Mouse (Mus musculus) ES-CJ7 (cell line): ENCODE measurements around the gene Polr2g.
"Not testable (repeated sequence)": the region's sequence is repeated elsewhere in the genome, so short reads cannot be mapped to it uniquely, and the experiment has no call there.

ENCODE experiments used
- DNase-seq: peaks from one replicate; pipeline ENCODE4 v3.0.0; 2011; ENCODE audit warnings: low read depth, low spot score

Gene Polr2g

GRCm38 (mm10) chr19:8798264-8798946 lies at the start of gene Polr2g:
TSS of gene Polr2g (minus strand) at chr19:8798577.
- peak; percentile 95 for DNase-seq

GRCm38 (mm10) chr19:8844371-8845129 lies 46.2 kb upstream of the Polr2g start:
- DNase-seq, result peak; percentile 80

GRCm38 (mm10) chr19:8842961-8843360 lies 44.6 kb upstream of the Polr2g start:
- no peak for DNase-seq

- DNase-seq, result no peak
These were observed 42.6 kb upstream of the Polr2g start for GRCm38 (mm10) chr19:8841012-8841411.

- no peak for DNase-seq
These were observed 41.8 kb upstream of the Polr2g start for GRCm38 (mm10) chr19:8839908-8840791.

GRCm38 (mm10) chr19:8839103-8839907 lies 40.9 kb upstream of the Polr2g start, which contains the start of gene Gng3:
TSS of gene Gng3 (minus strand) at chr19:8839194.
- peak; percentile 92 for DNase-seq

GRCm38 (mm10) chr19:8838041-8838730 lies 39.8 kb upstream of the Polr2g start:
- no peak for DNase-seq

GRCm38 (mm10) chr19:8837251-8837791 lies 38.9 kb upstream of the Polr2g start, which contains the start of gene Bscl2:
TSS of gene Bscl2 (plus strand) at chr19:8837467.
- DNase-seq, result peak; percentile 89

GRCm38 (mm10) chr19:8836327-8836726 lies 38.0 kb upstream of the Polr2g start:
- not testable (repeated sequence) for DNase-seq

GRCm38 (mm10) chr19:8832971-8833370 lies 34.6 kb upstream of the Polr2g start:
- no peak for DNase-seq

GRCm38 (mm10) chr19:8831262-8831661 lies 32.9 kb upstream of the Polr2g start:
- peak; percentile 51 for DNase-seq

- no peak for DNase-seq
These were observed 32.3 kb upstream of the Polr2g start for GRCm38 (mm10) chr19:8830664-8831063.

GRCm38 (mm10) chr19:8829660-8830059 lies 31.3 kb upstream of the Polr2g start, which contains the start of gene AC129217.1:
TSS of gene AC129217.1 (plus strand) at chr19:8829773.
- DNase-seq, result no peak

- no peak for DNase-seq
These were observed 24.3 kb upstream of the Polr2g start for GRCm38 (mm10) chr19:8822696-8823095.

- DNase-seq, result no peak
These were observed 22.8 kb upstream of the Polr2g start for GRCm38 (mm10) chr19:8821146-8821545.

- no peak for DNase-seq
These were observed 22.1 kb upstream of the Polr2g start for GRCm38 (mm10) chr19:8820424-8820956.

- peak; percentile 99 for DNase-seq
These were observed 21.4 kb upstream of the Polr2g start, which contains the start of gene Hnrnpul2 for GRCm38 (mm10) chr19:8819596-8820423. TSS of gene Hnrnpul2 (plus strand) at chr19:8820010.

GRCm38 (mm10) chr19:8818801-8819595 lies 20.6 kb upstream of the Polr2g start, which contains the start of gene Ttc9c:
TSS of gene Ttc9c (minus strand) at chr19:8819333.
- peak; percentile 99 for DNase-seq
